Mouse (Mus musculus) right cerebral cortex, postnatal 36 days (tissue): ENCODE measurements at regions not wholly inside any gene's neighbourhood (a gene's known extent, or its start where the extent isn't known, plus 50 kb on each side); places are given as distances from the start of the nearest gene placed in this dataset.
"Not testable (repeated sequence)": the region's sequence is repeated elsewhere in the genome, so short reads cannot be mapped to it uniquely, and the experiment has no call there.

ENCODE experiments used
- DNase-seq, 2 experiments: peaks; one replicate each; pipeline ENCODE4 v3.0.0; 2022; ENCODE audit warnings: low spot score in 2 of 2, mixed read lengths in 1 of 2

- DNase-seq: no peak
Observed at GRCm38 (mm10) chr8:99763012-99763411, 346.7 kb upstream of the Cdh8 start.

DNA sequence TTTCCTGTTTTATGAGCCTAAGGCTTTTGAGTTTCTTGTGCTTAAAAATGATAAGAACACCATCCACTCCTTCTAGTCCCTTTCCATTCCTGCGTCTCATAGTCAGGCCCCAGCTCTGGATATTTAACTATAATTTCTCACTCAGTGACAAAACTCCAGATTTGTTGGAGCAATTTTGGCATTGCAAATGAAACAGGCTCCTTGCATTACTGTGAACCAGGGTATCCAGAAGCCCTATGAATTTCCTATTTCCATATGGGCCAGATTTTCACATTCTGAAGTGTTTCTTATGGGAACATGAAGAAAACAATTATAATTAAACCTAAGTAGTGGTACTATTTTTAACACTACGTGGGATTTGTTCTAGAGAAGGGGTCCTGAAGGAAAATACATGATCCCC, 319.9 kb upstream of the Cdh8 start:
- no peak for DNase-seq

GRCm38 (mm10) chr8:99724626-99725218, 308.5 kb upstream of the Cdh8 start:
- no peak for DNase-seq

- no peak for DNase-seq
Observed at GRCm38 (mm10) chr8:99718927-99719326, 302.7 kb upstream of the Cdh8 start.

DNA sequence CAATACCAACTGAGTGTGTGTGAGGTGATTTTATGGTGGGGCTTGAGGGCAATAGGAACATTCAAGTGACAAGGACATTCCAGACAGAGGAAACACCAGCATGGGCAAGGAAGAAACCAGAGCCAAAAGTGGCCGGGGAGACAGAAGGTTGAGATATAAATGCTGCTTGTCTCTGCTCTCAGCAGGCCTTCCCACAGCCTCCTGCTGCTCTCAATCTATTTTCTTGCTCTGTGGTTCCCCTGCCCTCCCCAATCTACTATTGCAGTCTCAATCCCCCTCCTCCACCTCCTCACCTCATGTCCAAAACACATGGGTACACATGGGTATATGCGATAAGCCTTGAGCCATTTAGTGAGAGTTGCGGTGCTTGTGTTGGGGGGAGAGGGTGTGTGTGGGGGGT, 265.4 kb upstream of the Cdh8 start:
- peak in 1 of 2 experiments; percentile 9 for DNase-seq

GRCm38 (mm10) chr8:99679253-99679899, 263.1 kb upstream of the Cdh8 start:
- DNase-seq: not testable (repeated sequence)

DNA sequence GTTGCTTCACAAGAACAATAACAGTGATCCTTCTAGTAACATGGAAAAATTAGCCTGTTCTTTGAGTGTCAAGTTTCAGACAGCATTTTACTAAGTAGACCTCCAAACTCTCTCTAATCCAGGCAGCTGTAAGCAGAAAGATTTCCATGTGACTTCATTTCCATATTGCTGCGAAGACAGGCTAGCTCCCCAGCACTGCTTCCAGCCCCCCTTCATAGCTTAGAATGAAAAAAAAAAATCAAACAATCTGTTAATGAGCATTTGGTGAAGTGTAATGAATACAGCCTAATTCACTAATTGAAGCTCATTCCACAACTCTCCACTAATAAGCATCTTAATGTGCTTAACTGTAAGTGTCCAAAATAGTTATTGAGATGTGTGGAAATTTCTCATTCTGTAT, 251.4 kb upstream of the Cdh8 start:
- DNase-seq: not testable (repeated sequence)

DNA sequence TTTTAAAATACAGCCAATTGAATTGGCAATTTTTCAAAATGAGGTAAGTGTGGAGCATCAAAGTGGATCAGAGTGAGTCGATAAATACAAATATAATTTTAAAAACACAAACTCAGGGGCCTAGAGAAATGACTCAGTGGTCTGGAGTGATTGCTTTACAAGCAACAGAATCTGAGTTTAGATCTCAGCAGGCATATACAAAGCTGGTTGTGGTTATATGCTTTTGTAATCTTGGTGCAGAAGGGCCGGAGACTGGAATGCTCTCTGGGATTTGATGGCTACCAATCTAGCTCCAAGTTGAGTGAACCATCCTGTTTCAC, 235.0 kb upstream of the Cdh8 start:
- no peak for DNase-seq

DNA sequence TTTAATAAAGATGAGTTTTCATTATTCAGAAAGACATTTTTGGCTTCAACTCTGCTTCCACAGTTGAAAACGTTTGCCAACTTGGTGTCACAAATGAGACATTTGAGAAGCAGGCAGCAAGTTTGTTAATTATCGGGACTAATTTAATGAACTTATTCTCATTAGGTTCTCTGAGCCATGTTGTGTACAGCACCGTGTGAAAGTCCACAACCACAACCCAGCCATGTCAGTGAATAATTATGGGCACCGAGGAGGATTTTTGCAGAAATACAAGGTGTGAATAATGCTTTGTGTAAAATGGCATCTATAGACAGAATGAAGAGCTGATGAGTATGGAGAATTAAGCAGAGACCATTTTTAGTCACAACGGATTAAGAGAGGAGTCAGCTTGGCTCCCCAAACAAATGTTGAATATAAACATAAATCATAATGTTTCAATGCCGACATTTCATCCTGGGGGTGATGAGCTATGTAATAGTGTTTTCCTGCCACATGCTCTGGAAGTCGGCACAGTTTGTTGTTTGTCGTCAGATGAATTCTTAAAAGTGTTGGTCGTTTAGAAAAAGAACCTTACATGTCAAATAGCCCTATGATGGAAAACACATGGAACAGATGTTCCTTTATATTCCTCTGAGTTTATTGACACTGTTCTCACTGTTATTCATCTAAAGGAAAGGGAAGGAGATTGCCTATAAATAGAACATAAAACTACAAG, 234.5 kb upstream of the Cdh8 start:
- DNase-seq: no peak

GRCm38 (mm10) chr8:99640543-99640942, 224.3 kb upstream of the Cdh8 start:
- DNase-seq: no peak

GRCm38 (mm10) chr8:99630958-99631357, 214.7 kb upstream of the Cdh8 start:
- not testable (repeated sequence) for DNase-seq

DNA sequence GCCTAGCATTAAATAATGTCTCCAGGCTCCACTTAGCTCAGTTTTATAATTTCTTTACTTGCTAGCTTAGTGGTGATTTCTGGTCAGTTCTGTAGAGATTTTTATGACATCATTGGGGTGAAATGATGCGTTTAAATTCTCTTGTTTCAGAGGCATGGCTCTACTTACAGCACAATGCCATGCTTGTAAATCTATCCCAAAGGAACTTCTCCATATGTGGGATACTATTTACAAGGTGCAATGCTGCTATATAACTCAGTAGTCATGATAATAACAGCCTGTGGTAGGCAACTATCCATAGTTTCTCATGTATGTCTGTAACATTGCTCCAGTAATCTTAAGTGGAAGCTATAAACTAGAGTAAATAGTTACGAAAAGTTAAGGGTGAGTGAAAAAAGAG, 205.4 kb upstream of the Cdh8 start:
- DNase-seq: no peak

GRCm38 (mm10) chr8:99604327-99604726, 188.1 kb upstream of the Cdh8 start:
- not testable (repeated sequence) for DNase-seq

GRCm38 (mm10) chr8:99591308-99592004, 175.2 kb upstream of the Cdh8 start:
- no peak for DNase-seq

GRCm38 (mm10) chr8:99544102-99544501, 127.8 kb upstream of the Cdh8 start:
- DNase-seq: no peak

GRCm38 (mm10) chr8:99532686-99533415, 116.6 kb upstream of the Cdh8 start:
- DNase-seq: peak in 1 of 2 experiments; percentile 31

DNA sequence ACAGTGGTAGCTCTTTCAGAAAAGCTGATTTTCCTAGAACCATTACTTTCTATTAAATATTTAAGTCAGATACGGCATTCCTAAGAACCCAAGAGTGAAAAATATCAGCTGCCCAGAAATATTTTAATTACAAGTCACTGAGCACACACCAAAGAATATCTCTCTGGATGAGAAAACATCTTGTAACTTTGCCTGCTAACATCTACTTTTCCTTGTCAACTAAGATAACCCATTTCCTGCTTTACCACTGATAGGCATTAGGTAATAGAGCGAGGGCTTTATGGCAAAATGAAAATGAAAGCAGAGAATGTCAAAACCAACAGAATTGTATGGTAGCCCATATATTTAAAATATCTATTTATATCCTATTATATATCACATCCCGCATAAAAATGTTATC, 85.8 kb upstream of the Cdh8 start:
- DNase-seq: no peak
